Mouse (Mus musculus) cerebellum, postnatal 36 days (tissue): ENCODE data around the gene Plxna1.

ENCODE experiments used
- DNase-seq, 2 experiments: peaks; one replicate each; pipeline ENCODE4 v3.0.0; 2021 to 2022; ENCODE audit warnings: mixed read lengths in 2 of 2

The Plxna1 gene

DNA sequence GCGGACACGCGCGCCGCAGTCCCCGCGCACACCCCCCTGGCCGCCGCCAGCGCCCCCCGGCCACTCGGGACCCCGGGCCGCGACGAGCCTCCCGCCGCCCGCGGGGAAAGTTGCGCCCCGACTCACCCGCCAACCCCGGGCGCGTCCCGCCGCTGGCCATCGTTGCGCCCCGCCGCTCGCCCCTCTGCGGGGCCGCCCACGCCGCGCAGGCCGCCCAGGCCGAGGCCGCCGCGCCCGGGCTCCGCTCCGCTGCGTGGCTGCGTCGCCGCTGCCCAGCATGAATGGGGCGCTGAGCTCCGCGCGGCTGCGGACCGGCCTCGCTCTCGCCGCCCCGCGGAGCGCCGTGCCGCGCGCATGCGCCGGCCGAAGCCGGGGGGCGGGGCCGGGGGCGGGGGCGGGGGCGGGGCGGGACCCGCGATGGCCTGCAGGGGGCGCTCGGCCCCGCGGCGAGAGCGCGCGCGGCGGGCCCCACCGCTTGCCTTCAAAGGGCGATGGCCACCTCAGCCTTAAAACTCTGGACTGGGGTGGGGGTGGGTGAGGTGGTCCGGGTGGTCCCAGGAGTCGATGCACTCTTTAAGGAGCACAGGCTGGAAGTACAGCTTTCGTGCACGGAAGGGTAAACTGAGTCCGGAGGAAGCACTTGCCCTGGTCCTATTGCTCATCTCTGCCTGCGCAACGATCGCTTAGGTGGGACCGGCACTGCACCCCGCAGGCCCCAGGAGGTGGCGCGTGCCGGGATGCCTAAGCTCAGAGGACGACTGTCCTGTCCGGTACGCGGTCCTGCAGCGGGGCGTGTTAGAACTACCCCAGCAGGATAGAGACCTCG lies at the start of gene Plxna1:
TSS of gene Plxna1 (minus strand) at position 340 of the 826 bp plus-strand sequence.
- DNase-seq: peak; percentile 64 to 66

DNA sequence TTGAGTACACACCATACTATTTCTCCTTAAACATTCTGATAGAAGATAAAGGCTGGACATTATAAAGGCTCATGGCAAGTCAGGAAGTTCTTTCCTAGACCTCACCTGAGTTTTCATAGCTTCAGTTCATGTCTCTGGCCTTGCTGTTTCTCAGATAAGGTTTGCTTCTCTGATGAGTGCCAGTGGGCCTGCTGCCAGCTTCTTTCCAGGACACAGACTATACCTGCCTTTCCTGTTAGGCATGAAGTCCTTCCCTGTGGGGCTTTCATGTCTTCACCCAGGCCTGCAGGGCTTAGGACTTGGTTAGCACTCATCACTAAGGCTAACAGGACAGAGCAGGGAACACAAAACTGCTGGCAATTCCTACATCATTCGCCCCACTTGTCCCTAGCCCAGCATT lies 46.6 kb upstream of the Plxna1 start:
- peak; percentile 31 to 42 for DNase-seq

DNA sequence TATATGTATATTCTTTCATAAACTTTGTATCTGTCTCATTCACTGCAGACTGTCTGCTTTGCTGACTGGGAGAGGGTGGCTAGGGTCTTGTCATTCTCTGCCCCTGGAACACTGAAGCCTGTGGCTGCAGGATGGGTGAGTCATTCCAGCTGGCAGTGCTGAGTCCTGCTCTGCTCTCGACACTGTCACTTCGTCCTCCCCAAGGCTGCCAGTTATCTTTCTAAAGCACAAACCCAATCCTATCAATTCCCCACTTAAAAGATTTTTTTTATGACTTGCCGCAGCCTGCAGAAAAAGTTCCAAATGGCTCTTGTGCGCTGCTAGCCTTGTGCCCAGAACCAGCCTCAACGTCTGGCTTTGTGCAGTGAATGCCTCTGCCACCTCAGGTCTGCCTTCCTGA lies 45.8 kb upstream of the Plxna1 start:
- no peak for DNase-seq

DNA sequence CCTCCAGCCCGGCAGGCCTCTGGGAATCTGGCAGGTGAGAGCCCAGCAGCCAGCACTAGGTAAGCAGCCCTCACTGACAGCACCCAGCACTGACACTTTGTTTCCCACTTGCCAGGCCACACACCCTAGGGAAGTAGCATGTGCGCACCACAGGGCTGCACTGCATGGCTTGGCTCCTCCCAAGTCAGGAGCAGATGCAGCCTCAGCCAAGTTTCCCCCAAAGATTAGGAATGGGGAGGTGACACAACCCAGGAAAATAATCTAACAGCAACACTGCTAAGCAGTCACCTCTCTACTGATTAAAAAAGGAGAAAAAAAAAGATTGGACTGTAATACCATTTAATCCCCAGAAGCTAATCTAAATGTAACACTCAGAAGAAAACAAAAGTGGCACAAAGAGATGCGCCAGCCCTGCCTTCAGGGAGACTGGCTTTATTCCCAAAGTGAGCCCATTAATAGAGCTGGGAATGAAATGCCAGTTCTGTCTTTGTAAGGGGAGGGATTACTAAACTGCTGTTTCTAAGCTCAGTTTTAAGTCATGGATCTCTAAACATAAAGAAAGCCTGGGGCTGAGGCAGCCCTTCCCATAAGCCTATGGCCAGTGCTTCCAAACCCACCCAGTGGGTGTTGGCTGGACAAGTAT lies 44.9 kb upstream of the Plxna1 start:
- no peak for DNase-seq

DNA sequence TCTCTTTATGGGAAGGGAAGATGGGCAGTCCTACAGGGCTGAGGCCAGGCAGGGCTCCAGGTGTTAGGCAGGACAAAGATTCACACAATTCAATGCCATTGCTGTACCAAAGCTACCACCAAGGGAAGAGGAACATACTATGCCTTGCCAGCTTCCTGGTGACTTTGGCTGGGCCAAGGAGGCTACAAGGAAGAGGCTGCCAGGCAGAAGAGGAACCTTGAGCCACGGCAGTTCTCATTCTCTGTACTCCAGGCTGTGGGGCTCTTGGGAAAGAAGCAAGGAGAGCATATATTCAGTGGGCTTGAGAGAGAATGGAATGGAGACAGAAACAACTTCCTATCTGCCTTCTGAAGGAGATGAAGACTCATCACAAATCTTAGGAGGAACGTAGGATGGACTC lies 42.5 kb upstream of the Plxna1 start:
- DNase-seq: no peak

DNA sequence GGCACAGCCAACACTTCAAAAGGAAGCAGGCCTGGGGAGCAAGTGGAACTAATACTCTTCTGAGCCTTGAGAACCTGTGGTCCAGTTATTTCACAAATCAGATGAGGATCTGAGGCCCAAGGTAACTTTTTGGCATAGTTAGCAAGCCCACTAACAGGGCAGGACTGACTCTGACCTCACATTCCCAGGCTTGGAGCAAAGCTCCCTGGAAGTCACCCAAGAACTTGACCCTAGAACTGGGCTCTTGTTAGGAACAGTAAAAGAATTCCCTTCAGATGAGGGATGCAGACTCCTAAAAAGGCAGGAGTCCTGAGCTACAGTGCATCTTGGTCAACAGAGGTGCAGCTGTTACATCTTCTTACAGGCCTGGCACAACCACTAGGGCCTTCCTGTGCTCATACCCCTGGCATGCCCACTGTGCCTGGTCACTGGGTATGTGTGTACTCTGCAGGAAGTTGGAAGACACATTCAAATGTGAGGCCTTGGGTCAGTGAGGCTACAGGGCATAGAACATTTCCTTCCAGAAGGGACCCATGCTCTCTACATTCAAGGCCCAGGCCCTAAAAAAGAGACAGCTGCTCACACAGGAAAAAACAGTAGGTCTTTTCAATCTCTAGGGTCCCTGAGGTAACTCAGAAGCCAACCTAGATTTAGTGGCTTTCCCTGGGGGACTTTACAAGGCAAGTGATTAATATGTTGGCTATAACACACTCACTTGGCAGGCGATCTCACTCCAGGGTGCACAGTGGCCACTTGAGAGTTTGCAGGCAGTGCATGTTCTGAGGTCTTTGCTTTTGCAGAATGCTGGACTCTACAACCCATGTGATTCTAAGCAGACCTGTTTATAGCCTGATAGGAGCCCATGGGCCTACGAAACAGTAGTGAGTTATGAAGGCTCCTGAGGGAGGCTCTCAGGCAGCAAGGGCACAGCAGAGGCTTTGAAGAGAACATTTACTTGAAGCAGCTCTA lies 41.1 kb upstream of the Plxna1 start:
- no peak for DNase-seq

DNA sequence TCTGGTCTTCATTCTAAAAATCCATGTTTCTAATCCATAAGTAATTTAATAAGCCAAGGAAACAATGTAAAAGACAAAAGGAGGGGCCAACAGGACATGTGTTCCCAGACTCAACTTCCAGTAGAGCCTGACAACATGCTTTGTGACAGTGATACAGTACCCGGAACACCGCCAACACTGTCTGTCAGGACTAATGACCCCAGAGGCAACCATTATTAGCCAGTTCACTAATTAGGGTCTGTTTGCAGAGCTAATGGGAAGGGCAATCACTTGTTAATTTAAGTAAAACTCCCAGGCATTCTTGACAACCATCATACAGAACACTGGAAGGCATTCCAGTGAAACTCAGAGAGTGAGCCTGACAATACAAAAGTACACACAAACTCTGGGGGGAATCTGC lies 40.0 kb upstream of the Plxna1 start:
- DNase-seq: no peak

DNA sequence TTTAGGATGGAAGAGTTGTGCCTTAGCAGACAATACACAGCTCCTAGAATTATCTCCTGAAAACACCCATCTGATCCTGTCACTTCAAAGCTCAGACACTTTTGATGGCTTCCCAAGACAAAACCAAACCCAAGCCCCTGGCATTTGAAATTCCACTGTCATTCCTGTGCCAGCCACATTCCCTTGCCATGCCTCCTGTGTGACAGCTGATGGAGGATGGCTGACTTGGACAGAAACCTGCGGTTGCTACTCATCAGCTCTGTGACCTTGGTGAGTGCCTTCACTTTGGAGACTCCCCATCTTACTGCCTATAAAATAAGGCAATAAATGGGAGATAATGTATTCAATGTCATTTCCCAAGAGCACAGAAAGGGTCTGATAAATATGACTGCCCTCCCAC lies 37.1 kb upstream of the Plxna1 start:
- no peak for DNase-seq

DNA sequence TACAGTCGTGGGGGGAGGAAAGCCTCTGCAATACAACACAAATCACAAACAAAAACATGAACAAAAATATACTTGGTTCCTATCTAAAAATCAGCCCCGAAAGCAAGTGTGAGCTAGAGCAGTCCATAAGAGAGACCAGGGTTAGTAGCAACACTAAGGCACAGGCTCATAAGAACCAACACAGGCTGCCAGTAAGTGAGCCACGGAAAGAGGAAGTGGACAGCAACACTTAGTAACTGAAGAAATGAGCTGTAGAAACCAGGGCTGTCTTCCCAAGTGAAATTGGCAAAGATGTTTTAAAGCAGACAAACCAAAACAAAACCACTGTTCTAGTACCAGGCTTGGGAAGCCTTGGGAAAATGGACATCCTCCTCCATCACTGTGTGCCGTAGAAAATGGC lies 35.5 kb upstream of the Plxna1 start:
- DNase-seq: no peak

DNA sequence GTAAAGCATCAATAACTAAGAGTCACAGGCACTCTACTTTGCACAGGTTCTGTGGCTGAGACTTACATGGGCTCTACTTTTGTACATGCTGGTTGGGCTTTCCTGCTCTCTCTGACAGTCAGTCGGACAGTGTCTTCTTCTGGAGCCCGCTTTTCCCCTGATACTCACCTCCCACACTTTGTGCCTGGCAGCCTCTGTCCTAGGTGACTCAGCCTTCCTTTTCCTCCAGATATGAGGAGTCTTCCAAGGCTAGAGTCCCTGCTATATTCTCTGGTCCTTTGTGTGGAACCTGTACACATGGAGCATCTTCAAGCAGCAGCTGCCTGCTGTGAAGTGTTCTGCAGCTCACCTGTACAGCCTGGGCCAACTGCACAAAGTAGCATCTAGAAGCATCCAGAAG lies 31.4 kb upstream of the Plxna1 start:
- DNase-seq: no peak

DNA sequence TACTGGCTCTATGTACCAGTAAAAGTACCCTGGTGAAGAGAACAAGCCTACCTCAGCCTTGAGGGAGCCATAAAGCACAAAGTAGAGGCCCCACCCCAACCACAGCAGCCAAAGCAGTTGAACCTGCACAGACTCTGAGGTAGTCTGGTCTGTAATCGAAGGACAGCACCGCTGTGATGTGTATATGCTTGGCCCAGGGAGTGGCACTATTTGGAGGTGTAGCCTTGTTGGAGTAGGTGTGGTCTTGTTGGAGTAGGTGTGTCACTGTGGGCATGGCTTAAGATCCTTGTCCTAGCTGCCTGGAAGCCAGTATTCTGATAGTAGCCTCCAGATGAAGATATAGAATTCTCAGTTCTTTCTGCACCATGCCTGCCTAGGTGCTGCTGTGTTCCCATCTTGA lies 29.8 kb upstream of the Plxna1 start:
- DNase-seq: no peak

DNA sequence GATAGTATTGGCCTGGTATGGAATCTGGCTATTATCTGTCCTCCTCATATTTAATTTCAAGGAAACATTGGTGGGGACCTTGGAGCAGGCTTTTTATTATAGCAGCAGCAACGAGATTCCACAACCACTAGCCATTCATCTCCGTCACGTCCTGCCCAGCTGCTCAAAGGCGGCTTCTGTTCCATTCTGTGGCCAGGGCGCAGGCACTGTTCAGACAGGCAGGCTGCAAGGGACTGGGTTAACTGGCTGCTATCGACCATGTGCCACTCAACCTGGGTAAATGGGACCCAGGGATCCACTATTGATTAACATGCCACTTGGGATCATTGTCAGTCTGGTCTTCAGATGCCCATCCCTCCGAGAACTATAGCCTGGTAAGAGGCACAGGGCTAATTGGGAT lies 27.4 kb upstream of the Plxna1 start:
- no peak for DNase-seq

DNA sequence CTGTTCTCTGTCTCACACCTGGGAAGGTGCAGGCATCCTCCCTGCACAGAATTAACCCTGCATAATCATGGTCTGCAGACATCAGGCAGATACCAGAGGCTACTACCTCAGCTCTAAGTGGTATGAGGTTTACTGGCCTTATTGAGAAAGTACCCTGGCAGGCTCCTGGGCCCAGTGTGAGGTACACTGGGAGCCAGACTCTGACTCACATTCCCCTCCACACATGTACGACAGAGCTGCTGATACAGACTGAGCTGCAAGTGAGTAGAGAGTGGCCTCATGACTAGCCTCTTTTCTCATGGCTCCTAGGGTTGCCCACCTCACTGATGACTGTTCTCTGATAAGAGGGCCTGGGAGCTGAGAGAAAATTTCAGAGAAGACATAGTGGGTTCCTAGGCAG lies 24.5 kb upstream of the Plxna1 start:
- no peak for DNase-seq

DNA sequence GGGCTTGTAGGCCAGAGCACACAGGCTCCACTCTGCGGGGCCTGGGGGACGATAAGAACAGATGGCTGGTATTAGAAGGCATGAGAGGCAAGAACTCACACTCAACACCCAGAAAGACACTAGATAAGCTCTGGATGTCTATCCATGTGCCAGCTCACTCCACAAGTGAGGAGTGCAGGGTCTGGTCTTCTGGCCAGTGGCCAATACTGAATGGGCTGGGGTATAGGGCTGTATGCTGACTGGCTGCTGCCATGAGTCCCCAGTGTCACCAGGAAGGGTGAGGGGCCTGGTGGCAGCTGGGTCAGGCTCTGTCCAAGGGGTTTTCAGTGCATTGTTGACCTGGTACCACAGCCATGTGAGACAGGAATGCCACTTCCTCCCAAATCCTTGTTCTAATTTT lies 22.3 kb upstream of the Plxna1 start:
- no peak for DNase-seq

DNA sequence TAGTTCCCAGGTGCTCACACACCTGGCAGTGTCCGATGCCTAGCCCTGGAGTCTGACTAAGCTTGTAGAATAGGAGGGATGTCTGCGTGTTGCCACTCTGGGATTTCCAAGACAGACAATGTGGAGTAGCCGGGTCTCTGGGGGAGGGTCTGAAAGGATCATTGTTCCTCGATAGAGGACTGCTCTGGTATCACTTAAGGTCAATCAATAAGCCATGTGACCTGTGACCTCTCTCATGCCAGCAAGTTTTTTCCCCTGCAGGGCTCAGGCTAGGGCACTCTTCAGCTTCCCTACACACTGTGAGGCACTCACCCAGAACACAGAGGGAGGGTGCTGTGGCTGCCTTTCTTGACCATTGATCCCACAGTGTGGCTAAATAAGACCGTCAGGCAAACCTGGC lies 19.4 kb upstream of the Plxna1 start:
- DNase-seq: no peak

DNA sequence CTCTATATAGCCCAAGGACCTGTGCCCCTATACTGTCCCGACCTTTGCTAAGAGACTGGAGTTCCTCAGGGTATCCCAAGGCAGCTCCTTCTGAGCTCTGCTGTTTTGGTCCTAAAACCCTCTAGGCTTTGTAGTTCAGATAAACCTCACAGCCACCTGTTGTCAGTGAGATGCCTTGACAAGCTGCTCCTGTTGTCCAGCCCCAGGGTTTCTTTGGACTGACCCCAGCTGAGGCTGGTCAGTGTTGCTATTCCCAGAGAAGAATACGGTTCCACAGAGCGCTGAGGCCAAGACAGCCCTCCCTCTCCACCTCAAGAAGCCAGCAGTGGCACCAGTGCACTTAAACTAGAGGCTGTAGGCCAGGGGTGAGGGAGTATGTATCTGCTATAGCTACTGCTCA lies 18.8 kb upstream of the Plxna1 start:
- DNase-seq: no peak

DNA sequence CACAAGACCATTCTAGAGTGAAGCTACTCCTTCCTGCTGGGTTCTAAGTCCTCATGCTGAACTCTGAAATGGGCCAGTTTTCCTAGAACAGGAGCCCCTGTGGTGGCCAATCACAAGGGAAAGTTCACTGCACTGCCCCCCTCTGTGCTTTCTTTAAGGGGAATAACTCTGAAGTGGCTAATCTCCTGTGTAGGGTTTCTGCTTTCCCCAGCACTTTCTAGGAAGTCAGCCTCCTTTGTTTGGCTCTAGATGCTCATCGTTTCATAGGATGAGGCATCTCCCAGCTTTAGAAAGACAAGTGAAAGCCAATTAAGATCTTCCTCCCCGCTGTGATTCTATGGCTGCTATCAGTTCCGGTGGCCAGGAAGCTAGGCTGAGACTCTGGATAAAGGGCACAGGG lies 18.3 kb upstream of the Plxna1 start:
- no peak for DNase-seq

DNA sequence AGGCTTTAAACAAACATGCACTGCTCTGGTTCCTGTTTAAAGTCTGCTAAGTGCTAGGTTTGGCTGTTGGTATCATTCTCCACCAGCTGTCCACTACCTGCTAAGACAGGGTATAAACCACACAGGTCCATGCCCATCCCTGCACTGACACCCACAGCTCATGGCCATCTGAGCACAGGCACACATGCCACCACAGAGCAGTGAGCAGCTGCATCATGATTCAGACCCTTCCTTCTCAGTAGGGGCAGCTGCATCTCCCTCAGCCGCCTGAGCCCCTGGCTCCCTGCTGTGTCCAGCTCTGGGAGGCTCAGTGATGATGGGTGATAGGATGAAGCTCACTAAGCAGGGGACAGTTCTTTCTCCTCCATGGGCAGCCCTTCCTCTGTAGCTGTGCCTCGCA lies 15.8 kb upstream of the Plxna1 start:
- DNase-seq: no peak

DNA sequence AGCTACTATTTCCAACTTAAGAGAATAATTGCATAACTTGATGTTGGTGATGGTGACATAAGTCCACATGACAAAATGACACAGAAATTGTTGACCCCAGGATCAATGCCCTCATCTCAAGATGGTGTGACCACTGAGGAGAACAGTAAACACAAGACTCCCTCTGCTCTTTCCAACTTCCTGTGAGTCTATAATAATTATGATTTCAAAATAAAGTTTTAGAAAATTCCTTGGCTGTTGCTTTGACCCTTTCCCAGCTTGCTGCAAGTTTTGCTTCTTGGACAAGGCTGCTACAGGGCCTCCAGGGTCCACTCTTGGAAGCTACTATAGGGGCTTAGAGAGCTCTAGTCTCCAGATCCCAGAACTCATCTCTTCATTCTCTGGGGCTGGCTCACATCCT lies 6.4 kb upstream of the Plxna1 start:
- no peak for DNase-seq

DNA sequence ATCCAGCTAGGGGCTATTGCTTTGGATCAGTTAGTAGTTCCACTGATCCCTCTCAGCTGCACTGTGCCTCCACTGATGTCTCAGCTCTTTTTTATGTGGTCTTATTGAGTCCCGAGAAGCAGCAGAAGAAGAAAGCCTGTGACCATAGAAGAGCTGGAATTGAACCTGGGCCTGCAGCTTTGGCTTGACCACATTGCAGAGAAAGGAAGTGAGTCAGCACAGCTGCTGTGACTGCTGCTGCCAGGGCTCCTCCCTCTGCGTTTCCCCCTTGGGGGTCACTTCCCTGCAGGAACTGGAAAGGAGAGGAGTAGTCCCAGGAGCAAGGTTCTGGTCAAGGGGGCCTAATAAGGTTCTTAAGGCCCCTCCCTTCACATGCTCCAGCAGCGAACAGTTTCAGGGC lies 1.9 kb upstream of the Plxna1 start:
- DNase-seq: peak in 1 of 2 experiments; percentile 2

DNA sequence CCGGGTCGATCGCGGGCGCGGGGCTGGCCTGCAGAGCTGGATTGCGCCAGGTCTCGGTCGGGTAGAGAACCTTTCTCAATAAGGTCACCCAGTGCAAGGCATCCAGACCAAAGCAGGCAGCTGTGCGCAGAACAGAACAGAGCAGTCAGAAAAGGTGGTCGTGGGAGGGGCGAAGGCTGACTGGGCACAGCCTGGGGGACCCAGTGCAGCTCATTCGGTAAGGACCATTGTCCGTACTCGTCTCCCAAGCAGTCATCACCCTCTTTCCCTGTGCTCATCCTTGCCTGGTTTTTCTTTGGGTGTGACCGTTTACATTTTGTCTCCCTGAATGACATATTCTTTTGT lies 659 bp upstream of the Plxna1 start:
- peak in 1 of 2 experiments; percentile 55 for DNase-seq

DNA sequence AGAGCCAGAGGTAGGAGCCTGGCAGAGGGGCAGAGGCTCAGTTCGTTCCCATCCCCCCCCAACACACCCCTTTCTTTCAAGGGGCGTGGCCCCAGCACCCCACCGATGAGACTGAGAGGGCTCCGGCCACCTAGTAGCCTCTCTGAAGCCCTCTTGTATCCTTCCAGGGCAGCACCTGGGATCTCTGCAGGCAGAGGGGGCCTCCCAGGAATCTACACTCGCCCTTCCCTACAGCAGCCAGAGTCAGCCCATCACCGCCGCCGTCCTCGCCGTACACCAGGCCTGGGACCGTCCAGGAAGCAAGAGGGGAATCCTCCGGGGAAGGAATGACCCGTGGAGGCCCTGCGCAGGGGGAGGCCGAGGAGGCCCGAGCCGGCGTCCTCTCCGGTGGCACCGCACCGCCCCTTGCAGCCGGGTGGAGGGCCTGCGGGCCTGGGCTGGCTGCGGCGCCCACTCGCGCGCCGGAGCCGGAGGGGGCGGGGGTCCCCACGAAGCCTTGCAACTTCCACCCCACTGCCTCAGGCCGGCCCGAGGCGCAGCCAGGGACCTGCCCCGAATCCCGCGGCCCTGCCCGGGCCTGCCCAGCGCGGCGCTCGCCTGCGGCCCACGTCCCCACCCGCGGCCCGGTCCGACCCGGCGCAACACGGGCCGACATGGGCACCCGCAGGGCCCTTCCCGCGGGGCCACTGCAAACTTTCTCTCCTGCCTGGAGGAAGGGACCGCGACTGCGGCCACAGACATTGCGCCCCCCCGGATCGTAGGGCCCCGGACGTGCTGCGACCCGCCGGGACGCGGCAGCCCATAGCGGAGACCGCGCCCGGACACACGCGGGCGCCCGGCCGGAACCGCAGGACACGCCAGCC lies 771 bp downstream of the Plxna1 start:
- peak; percentile 45 to 51 for DNase-seq
